15 mouse cellular contexts compared by ENCODE assay signal in genomic region chr8:121196726-121197668, GRCm38 (mm10).
DNase-seq lines count a peak whose midpoint lies in the region; ATAC-seq and TF ChIP-seq lines count a peak whose summit lies in the region.
"Had no signal": no experiment of that assay in that cellular context is flagged by ENCODE, and none has a peak within 500 bp of the region (broad histone marks: within the 10 kb centered on the region; RNA-seq: fewer than 3 reads in every experiment).

No protein-coding gene starts in this region.

- 83% methylated on average over 16 of the region's 16 CpGs for WGBS in heart, embryonic 10.5 days
- 77% methylated on average over 16 of the region's 16 CpGs for WGBS in heart, embryonic 11.5 days (ENCODE audit: insufficient replicate concordance)

- no peak for TF ChIP-seq RAD21 in MEL (IDR thresholded peaks at IDR 0.05; ENCODE audit: low read depth, low read length)

- no peaks in the 10 kb centered on the region for H3K79me2 ChIP-seq in MEL (ENCODE audit: control insufficient read depth, insufficient read depth, low read length, poor library complexity)

- H3K9me3 ChIP-seq in heart, embryonic 10.5 days, result no peaks in the 10 kb centered on the region
- H3K9me3 ChIP-seq in heart, embryonic 11.5 days (replicated peaks; ENCODE audit: control insufficient read depth, low read length), result no peaks in the 10 kb centered on the region
- no peaks in the 10 kb centered on the region for H3K9me3 ChIP-seq in MEL (replicated peaks; ENCODE audit: insufficient read depth, low read length)
- H3K9me3 ChIP-seq: embryonic facial prominence, embryonic 10.5 days; stomach, embryonic 15.5 days had no signal

- 0 out of 2 replicates have a peak overlapping the region, but pooled peaks have one; percentile 32 for H3K27ac ChIP-seq in heart, embryonic 10.5 days
- no peak overlapping the region for H3K27ac ChIP-seq in heart, embryonic 11.5 days (ENCODE audit: low read depth, low read length)
- no peak overlapping the region for H3K27ac ChIP-seq in MEL (ENCODE audit: control insufficient read depth, low read depth, low read length)
- H3K27ac ChIP-seq: embryonic facial prominence, embryonic 10.5 days; stomach, embryonic 15.5 days had no signal

- no peak for TF ChIP-seq CTCF in MEL (IDR thresholded peaks at IDR 0.05 in 2 of 3, conservative IDR thresholded peaks at IDR 0.05 in 1 of 3; ENCODE audit: control insufficient read depth in 1 of 3, insufficient read depth in 1 of 3, low read depth in 2 of 3, low read length in 3 of 3, poor library complexity in 1 of 3, severe bottlenecking in 1 of 3)

- no peak for TF ChIP-seq EP300 in MEL (IDR thresholded peaks at IDR 0.05; ENCODE audit: low read depth in 1 of 2, low read length in 2 of 2)

- no peak overlapping the region for H3K9ac ChIP-seq in heart, embryonic 11.5 days (ENCODE audit: low read depth, low read length)
- no peak overlapping the region for H3K9ac ChIP-seq in MEL (ENCODE audit: control insufficient read depth, low read depth, low read length, poor library complexity, severe bottlenecking)
- H3K9ac ChIP-seq: stomach, embryonic 15.5 days had no signal

- no peak overlapping the region for H3K4me3 ChIP-seq in heart, embryonic 10.5 days
- H3K4me3 ChIP-seq in heart, embryonic 11.5 days (ENCODE audit: low read depth, low read length), result no peak overlapping the region
- H3K4me3 ChIP-seq in MEL (ENCODE audit: control insufficient read depth in 1 of 2, insufficient read depth in 1 of 2, low read depth in 2 of 2, low read length in 2 of 2), result no peak overlapping the region
- H3K4me3 ChIP-seq: embryonic facial prominence, embryonic 10.5 days; stomach, embryonic 15.5 days had no signal

- H3K4me2 ChIP-seq in heart, embryonic 11.5 days, result no peak overlapping the region
- H3K4me2 ChIP-seq: liver, embryonic 11.5 days; stomach, embryonic 15.5 days had no signal

- peaks cover 35% of the 10 kb centered on the region for H3K4me1 ChIP-seq in heart, embryonic 10.5 days
- H3K4me1 ChIP-seq in heart, embryonic 11.5 days (ENCODE audit: control insufficient read depth, insufficient read depth, low read length), result peaks cover 12% of the 10 kb centered on the region
- H3K4me1 ChIP-seq in MEL (ENCODE audit: control insufficient read depth in 1 of 2, insufficient read depth in 2 of 2, low read length in 2 of 2), result no peaks in the 10 kb centered on the region

- TF ChIP-seq POLR2A in MEL (IDR thresholded peaks at IDR 0.05; ENCODE audit: control insufficient read depth in 1 of 2, insufficient read depth in 1 of 2, low read depth in 1 of 2, low read length in 2 of 2, poor library complexity in 1 of 2), result no peak

- no peak for ATAC-seq in heart, embryonic 11.5 days (replicated peaks; ENCODE audit: insufficient number of reproducible peaks, low FRiP score, low TSS enrichment)
- ATAC-seq: CD4-positive, CD25-positive, alpha-beta regulatory T cell, adult 4 months; Patski had no signal

- no peaks in the 10 kb centered on the region for H3K36me3 ChIP-seq in heart, embryonic 10.5 days
- H3K36me3 ChIP-seq in heart, embryonic 11.5 days (ENCODE audit: control insufficient read depth, insufficient read depth, low read length), result no peaks in the 10 kb centered on the region
- no peaks in the 10 kb centered on the region for H3K36me3 ChIP-seq in MEL (ENCODE audit: control insufficient read depth in 1 of 2, insufficient read depth in 2 of 2, low read length in 2 of 2)
- H3K36me3 ChIP-seq: embryonic facial prominence, embryonic 10.5 days; stomach, embryonic 15.5 days had no signal

- peaks cover 48% of the 10 kb centered on the region for H3K27me3 ChIP-seq in heart, embryonic 10.5 days (ENCODE audit: insufficient read depth, poor library complexity, severe bottlenecking)
- H3K27me3 ChIP-seq in heart, embryonic 11.5 days (ENCODE audit: control insufficient read depth, insufficient read depth, low read length), result no peaks in the 10 kb centered on the region
- no peaks in the 10 kb centered on the region for H3K27me3 ChIP-seq in MEL (ENCODE audit: control insufficient read depth in 1 of 2, insufficient read depth in 2 of 2, low read length in 2 of 2)

- DNase-seq in heart, embryonic 10.5 days (ENCODE audit: low spot score), result no peak
- peak; percentile 36 to 55 for DNase-seq in kidney, postnatal 4 days
- DNase-seq in kidney, adult 11 months, result no peak
- DNase-seq in MEL (ENCODE audit: low read depth, low spot score), result no peak
- peak; percentile 35 to 69 for DNase-seq in lung, postnatal 4 days
- DNase-seq in spleen, postnatal 36 days (ENCODE audit: low spot score in 2 of 2), result no peak
- DNase-seq: cerebellum, postnatal 10 days; retina, postnatal 1 day; thymus, postnatal 4 days had no signal

TF ChIP-seq in MEL, 35 proteins besides CTCF, POLR2A, EP300 and RAD21:
- TF ChIP-seq TAL1 (IDR thresholded peaks at IDR 0.05; ENCODE audit: low read length), result no peak
- 0 out of 2 replicates have a peak, but pooled peaks have one; percentile 14 for TF ChIP-seq SMC3 (IDR thresholded peaks at IDR 0.05; ENCODE audit: low read depth, low read length)

Comparison
In these comparisons a context has a peak if more than half of its experiments do, and no peak if none do; other contexts are left out.
1. DNase-seq: peak in kidney, postnatal 4 days (2 of 2) and lung, postnatal 4 days (2 of 2); none in heart, embryonic 10.5 days (single experiment), kidney, adult 11 months (single experiment), MEL (single experiment) and spleen, postnatal 36 days (0 of 2).